Mouse (Mus musculus): ENCODE measurements around the gene Olfr1370.
"Not testable (repeated sequence)": the region's sequence is repeated elsewhere in the genome, so short reads cannot be mapped to it uniquely, and the experiment has no call there.

The Olfr1370 gene

DNA sequence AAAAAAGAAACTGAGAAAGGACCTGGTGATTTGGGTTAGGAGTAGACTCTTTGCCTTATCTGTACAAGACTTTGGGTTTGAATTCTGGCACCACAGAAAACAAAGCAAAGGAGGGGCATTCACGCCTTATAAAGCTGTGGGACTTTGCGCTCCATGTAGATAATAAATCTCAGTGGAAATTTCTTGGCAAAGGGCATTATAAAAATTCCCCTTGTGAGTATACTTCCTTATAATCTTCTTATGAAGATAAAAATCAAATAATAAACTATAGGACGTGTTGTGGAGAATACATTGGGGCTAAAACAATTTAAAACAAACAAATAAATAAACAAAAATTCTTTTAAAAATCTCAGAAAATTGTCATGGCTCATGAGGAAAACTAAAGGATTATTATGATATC lies at the start of gene Olfr1370:
Gene Olfr1370, minus strand, starts transcription at position 101 of the 400 bp plus-strand sequence.
- DNase-seq = no peak

DNA sequence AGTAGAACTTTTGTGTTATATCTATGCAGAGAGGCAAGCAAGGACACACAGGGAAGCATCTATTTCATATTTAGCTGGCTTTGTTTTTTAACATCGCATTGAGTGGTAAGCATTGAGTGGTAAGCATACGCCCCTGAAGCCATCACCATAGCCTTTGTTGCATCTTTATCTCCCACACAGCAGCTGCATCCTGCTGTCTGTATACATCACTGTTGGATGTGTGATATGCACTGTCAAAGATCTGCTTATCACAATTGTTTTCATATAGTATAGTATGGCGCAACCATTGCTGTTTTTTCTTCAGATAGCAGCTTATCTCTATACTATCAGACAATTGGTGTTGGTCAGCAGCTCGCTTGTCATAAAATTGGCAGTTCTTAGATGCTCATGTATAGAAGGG lies 39.4 kb upstream of the Olfr1370 start:
- no peak for DNase-seq

DNA sequence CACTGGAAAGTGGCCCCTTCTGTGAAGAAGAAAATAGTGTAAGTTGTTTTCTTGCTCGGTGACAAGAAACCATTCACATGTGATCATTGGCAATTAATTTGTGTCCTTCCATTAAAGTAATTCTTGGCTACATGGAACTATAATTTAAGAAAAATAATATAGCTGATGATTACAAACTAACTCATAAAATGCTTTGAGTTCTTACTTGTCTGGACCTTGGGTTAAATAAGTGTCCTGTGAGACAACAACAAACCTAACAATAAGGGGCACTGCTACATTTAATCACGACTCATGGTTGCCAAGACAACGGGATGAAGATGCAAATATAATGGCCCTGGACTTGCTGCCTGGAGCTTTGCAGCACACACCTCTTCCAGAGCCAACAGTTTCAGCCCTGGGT lies 36.4 kb upstream of the Olfr1370 start, which contains the start of gene Olfr1369-ps1:
Gene Olfr1369-ps1, plus strand, starts transcription at position 301 of the 400 bp plus-strand sequence.
- DNase-seq = not testable (repeated sequence)

DNA sequence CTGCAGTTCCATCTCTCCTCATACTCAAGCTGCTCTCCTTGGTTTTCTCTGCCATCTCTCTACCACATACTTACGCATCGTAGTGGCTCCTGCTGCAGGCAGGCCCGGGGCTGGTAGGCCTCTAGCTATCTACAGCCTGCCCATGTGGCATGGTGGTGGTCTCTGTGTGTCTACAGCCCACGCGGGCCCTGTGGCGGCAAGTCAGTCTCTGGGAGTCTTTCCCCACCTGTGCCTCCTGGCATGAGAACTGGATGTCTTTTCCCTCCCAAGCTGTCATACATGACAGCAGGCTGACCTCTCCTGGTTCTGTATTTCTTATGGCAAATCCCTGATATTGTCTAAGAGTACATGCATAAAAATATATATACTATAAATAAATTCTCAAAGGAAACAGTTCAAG lies 35.7 kb upstream of the Olfr1370 start:
- no peak for DNase-seq

DNA sequence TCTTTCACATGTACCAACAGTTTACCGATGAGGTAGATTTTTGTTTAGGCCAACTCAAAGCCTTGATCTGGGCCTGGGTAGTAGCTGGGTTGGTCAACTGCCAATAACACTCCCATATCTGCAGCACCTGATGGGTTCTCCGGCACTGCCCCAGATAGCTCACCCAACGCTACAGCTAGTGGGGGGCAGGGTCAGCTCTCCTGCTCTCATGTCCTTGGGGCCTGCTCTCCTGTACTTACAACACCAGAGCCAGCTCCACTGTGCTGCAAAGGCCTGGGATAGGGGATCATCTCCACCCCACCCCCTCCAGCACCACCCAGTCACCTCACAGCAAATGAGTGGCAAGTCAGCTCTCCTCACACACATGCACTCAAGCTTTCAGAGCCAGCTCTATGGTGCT lies 35.0 kb upstream of the Olfr1370 start:
- no peak for DNase-seq

DNA sequence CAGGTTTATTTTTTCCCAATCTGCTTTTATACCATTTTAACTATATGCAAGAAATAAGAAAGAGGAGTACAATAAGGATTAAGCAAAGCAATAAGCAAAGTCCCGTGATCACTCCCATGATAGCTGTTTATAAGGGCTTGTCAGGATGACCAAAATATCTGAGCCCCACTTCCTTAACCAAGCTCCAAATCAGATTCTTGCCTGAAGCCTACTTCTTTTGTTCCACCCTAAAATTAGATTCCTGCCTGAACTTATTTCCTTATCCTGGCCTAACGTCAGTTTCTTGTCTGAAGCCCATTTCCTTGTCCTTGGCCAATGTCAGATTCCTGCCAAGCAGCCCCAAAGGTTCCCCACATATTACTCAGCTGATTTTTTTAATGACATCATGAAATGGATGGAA lies 7.9 kb upstream of the Olfr1370 start:
- no peak for DNase-seq

DNA sequence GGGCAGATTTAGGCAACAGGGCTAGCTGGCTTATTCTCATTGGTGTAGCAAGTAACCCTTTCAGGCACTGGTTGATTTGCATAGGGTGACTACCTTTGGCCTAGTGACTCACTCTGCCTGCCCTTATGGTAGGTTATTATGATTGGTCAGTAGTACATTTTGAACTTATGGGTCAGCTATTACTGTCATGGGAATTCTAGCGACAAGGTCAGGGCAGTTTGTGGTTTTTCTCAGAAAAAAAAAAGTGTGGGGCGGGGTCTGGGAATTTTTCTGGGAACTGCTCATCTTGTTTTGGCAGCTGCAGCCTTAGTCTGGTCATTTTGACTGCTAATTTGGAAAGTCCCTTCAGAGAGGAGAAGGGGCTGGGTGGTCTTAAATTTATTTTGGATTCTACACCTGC lies 8.7 kb downstream of the Olfr1370 start:
- DNase-seq = no peak

DNA sequence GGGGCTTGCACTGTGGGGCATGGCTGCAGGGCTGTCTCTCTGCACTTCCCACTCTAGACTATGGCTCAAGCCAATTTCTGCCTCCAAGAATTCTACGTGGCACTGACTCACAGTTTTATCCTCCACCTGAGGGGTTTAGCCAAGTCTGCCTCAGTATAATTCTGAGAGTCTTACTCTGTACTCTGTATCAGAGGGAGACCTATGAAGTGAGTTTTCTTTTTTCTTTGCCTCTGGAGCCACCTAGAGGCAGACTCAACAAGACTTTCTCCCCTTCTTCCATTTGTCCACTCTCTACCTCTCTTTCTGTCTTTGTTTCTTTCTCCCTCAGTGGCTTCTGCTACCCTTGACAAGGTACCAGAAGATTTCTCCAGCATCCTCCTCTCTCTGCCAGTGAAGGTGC lies 24.6 kb downstream of the Olfr1370 start:
- no peak for DNase-seq

DNA sequence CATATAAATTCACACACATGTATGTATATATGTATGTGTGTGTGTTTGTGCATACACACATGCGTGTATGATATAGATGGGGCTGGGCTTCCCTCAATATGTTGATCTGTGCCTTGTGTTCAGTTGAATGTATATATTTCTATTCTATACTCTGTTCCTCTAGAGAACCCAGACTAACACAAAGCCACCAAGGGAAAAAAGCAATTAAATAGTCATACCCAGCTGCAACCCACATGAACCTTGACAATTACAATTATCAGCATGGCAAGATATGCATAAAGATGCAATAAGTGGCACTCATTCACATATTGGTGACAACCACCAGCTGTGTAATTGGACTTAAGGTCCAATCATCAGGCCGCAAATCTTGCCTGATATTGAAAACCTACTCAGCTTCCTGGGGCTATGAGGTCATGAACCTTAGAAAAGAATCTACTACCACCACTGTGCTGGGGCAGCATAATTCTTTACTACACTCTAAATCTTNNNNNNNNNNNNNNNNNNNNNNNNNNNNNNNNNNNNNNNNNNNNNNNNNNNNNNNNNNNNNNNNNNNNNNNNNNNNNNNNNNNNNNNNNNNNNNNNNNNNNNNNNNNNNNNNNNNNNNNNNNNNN lies 34.1 kb downstream of the Olfr1370 start:
- no peak for DNase-seq

DNA sequence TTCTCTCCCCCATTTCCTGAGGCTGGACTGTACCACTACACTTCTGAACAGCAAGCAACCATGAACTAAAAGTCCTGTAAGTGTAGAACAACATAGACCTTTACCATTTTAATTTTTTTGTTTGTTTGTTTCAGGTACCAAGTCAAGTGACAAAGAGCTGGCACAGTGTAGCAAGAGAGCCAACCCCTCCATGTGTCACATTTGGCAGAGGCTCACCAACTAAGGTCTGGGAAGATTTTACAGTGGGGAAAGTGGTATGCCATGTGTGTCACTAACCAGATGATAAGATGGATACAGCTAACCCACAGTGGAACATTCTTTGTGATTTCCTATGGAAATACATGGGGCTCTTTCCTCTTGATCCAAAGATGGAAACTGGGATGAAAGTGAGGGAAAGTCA lies 38.8 kb downstream of the Olfr1370 start:
- DNase-seq = no peak

DNA sequence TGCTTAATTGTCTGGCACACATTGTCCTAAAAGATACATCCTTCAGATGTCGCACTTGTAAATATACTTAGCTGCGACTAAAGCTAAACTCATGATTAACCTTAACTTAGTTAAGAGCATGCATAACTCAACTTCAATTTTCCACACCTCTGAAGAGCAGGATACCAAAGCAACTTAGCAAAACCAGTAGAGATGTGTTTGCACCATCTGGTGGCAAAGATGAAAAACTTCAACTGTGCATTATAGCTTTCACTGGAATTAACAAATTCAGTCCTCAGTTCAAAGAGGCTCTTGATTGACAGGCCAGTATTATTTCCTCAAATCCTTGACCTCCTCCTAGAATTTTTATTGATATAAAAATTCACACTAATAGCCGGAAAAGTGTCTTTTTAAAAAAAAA lies 39.7 kb downstream of the Olfr1370 start:
- no peak for DNase-seq

DNA sequence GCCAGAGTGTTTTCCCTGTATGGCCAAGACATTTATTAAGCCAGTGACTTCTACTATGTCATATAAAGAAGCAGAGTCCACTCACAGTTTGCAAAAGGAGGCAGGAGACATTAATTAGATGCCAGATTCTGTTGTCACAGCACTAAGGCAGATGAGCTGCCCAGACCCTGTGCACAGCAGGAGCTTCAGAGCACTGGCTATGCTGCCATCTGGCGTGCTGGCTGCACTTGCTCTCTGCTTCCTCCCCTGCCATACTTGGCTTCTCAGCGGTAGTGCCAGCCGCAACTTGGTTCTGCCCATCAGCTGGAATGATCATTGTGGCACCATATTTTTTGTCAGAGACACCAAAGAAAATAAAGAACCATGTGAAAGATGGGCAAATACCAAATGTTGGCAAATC lies 41.6 kb downstream of the Olfr1370 start:
- DNase-seq = no peak

DNA sequence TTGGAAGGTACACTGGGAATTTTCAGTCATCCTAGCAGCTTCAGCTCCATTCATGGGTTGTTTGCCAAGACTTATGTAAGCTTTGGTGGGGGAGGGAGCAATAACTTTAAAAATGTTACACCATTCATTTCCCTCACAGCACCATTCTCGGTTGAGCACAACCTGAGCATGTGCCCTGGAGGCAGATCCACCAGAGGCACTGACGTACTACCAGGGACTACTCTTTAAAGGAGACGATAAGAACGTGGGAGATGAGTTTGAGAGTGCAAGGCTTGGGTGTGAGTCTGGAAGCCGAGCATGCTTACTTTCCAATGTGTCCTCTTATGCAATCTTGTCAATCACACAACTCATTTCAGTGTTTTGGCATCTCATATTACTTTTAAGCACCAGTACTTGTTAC lies 49.9 kb downstream of the Olfr1370 start:
- DNase-seq = no peak

Data from thymus, postnatal 14 days (tissue).